Mouse (Mus musculus): ENCODE measurements around the gene Capn2.

The Capn2 gene

GRCm38 (mm10) chr1:182500843-182501242, 16.6 kb downstream of the Capn2 start:
- no peak for DNase-seq

GRCm38 (mm10) chr1:182500224-182500623, 17.2 kb downstream of the Capn2 start:
- DNase-seq: peak in 1 of 2 experiments; percentile 47

- peak; percentile 83 to 90 for DNase-seq
Measured at GRCm38 (mm10) chr1:182499443-182500089, 17.8 kb downstream of the Capn2 start.

- no peak for DNase-seq
Measured at GRCm38 (mm10) chr1:182497736-182498135, 19.7 kb downstream of the Capn2 start.

- peak in 1 of 2 experiments; percentile 59 for DNase-seq
Measured at GRCm38 (mm10) chr1:182496685-182497084, 20.7 kb downstream of the Capn2 start.

GRCm38 (mm10) chr1:182494285-182495145, 22.9 kb downstream of the Capn2 start:
- DNase-seq: peak in 1 of 2 experiments; percentile 60

- no peak for DNase-seq
Measured at GRCm38 (mm10) chr1:182491839-182492238, 25.6 kb downstream of the Capn2 start.

- no peak for DNase-seq
Measured at GRCm38 (mm10) chr1:182490568-182490967, 26.8 kb downstream of the Capn2 start.

GRCm38 (mm10) chr1:182489803-182490452, 27.5 kb downstream of the Capn2 start:
- peak; percentile 95 to 96 for DNase-seq

GRCm38 (mm10) chr1:182488503-182488902, 28.9 kb downstream of the Capn2 start:
- DNase-seq: no peak

GRCm38 (mm10) chr1:182483910-182484274, 33.5 kb downstream of the Capn2 start:
- no peak for DNase-seq

GRCm38 (mm10) chr1:182482991-182483909, 34.2 kb downstream of the Capn2 start:
- no peak for DNase-seq

GRCm38 (mm10) chr1:182481646-182482295, 35.6 kb downstream of the Capn2 start:
- no peak for DNase-seq

GRCm38 (mm10) chr1:182481138-182481537, 36.3 kb downstream of the Capn2 start:
- DNase-seq: no peak

- DNase-seq: no peak
Measured at GRCm38 (mm10) chr1:182478935-182479334, 38.5 kb downstream of the Capn2 start.

GRCm38 (mm10) chr1:182475005-182475796, 42.2 kb downstream of the Capn2 start:
- DNase-seq: no peak

- DNase-seq: no peak
Measured at GRCm38 (mm10) chr1:182465978-182466377, 51.4 kb downstream of the Capn2 start.

GRCm38 (mm10) chr1:182465309-182465708, 52.1 kb downstream of the Capn2 start:
- no peak for DNase-seq

- peak in 1 of 2 experiments; percentile 17 for DNase-seq
Measured at GRCm38 (mm10) chr1:182461813-182462212, 55.6 kb downstream of the Capn2 start.

GRCm38 (mm10) chr1:182461261-182461660, 56.1 kb downstream of the Capn2 start:
- DNase-seq: peak in 1 of 2 experiments; percentile 44
